Mouse (Mus musculus) small intestine, adult 2 months (tissue): ENCODE measurements around the gene Ptprn2.

ENCODE experiments used
- CTCF ChIP-seq: fragments of 200-500 bp; IDR thresholded peaks from 2 replicates; pipeline ENCODE4 v1.5.1; 2012; ENCODE audit warnings: low read depth, mild to moderate bottlenecking, control low read depth, inconsistent platforms, low read length, moderate library complexity, mixed read lengths; ENCODE audit not compliant: insufficient replicate concordance, insufficient read length; ENCODE audit errors: extremely low read depth
- POLR2A ChIP-seq: fragments of 200-500 bp; IDR thresholded peaks from 2 replicates; pipeline ENCODE4 v1.6.1; 2012; ENCODE audit warnings: low read depth, mild to moderate bottlenecking, control low read depth, inconsistent platforms, low read length, moderate library complexity

DNA sequence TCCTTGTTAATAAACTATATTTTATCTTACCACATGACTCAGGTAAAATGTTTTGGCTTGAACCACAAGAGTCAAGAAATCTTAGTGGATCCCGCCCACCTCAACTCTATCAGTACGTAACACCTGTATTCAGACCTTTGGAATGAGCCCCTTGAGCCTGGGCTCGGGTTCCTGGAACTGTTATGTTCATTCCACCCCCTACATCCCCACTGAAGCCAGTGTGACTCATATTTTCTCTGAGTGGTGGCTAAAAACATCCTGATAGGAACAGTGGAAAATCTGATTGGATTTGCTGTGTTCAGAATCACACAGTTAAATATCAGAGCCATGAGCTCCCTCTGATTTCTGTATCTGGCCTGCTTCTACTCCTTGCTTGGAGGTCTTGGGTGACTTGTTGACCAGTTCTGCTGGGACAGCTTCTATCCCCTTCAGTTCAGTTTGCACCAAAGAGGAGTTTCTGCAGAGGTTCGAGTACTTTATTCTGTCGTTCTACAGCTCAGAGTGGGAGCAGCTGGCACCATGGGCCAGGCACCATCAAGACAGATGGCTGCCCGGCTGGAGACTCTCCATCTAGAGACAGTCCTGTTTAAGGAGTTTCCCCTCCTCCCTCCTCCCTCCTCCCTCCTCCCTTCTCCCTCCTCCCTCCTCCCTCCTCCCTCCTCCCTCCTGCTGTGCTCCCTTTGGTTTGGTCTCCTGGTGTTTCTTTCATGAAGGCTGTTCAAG is 137.3 kb downstream of the Ptprn2 start:
- TF ChIP-seq POLR2A (no peak), CTCF (no peak)
